Mouse (Mus musculus) gonadal fat pad, adult 2 months (tissue): Measurements from ENCODE around the gene Anks1b. TPM values are rescaled to one million over a fixed set of nuclear protein-coding genes. Genes with fewer than 3 reads are reported as not detected.

ENCODE experiments used
- DNase-seq: peaks from one replicate; pipeline ENCODE4 v3.0.0-alpha.2; 2012; ENCODE audit warnings: low read depth
- polyA plus RNA-seq: library from polyadenylated mRNA; depleted of rRNA; stranded (reverse); fragments of >200 nt; gene quantifications from 2 replicates; pipeline ENCODE4 v1.2.3, GENCODE M21; 2012

The Anks1b gene
- polyA plus RNA-seq, 1 experiment, result 4.0 TPM

GRCm38 (mm10) chr10:90376605-90377004, 503.3 kb downstream of the Anks1b start:
- no peak for DNase-seq

DNA sequence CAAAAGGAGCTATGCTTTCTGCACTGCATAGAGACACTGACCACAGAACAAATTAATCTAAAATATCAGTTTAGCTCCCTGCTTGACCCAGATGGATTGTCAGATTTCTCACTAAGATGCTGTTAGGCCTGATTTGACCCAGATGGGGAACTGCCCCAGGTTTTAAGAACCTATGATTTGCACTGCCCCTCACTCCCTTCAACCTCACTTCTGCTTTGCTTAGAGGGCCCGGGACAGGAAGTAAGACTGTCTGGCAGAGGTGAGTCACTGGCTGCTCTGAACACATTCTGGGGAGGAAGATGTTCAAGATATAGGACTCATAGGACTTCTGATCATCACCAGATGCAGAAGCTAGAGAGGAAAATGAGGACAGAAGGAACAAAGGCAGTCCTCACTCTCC, 506.8 kb downstream of the Anks1b start:
- DNase-seq, result no peak

DNA sequence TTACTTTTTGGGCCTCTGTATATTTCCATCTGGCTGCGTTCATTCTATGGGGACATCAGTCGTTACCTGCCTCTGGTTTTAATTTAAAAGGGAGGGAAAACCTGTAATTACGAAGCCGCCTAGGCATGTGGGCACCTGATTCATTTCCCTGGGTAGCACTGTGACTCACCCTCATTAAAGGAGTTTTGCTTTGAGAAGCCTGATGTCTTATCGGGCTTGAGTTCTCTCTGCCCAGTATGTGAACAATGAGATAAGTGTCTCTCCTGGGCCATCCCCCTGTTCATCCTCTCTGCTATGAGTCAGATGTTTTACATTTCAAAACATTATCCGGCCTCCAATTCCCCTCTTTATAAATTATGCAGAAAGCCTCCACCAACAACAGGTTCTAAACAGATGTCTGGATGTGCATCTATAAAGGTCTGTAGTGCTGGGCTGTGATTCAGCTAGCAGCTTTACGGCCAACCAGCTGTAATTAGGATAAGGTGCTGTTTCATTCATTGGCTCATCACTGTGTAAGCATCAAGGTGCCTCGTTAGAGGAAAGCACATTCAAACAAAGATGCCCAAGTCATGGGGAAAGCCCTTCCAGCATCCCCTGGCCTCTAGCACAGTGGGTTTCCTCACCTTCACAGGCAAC, 507.5 kb downstream of the Anks1b start:
- DNase-seq, result no peak

- no peak for DNase-seq
Measured at GRCm38 (mm10) chr10:90400382-90400781, 527.1 kb downstream of the Anks1b start.

GRCm38 (mm10) chr10:90408484-90408883, 535.2 kb downstream of the Anks1b start:
- DNase-seq, result no peak

- no peak for DNase-seq
Measured at GRCm38 (mm10) chr10:90431527-90431926, 558.2 kb downstream of the Anks1b start.

DNA sequence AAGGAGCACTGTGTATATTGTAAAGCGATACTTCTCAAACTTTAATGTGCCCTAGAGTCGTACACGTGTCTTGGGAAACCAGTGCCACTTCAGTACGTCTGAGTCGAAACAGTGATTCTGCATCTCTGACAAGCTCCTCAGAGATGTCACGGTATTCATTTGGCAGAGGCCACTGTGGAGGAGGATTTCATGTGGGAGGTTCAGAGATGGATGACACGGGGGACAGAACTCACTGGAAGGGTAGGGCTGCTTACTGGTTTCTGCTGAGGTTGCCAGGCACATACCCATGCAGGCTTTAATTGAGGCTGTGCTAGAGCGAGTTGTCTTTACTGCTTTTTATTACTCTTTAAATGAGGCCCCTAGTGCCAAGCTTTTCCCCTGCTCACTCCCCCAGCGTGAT, 558.7 kb downstream of the Anks1b start:
- no peak for DNase-seq

DNA sequence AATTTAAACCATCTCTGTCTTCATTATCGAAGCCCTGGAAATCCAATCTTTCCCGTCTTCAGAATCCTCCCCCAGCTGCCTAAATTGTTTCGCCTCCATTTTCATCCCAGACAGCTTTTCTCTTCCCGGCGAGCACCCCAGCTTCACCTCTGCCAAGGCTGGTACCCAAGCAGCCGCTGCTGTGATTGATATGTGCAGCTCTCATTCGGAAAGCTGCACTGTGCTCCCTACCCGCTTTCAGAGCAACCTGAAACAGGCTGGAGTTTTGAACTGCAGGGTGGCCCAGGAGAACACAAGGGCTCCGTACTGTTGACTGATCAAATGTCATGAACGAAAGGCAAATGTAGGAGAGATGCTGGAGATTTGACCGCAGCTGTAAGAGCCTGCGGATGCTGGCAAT, 559.2 kb downstream of the Anks1b start:
- DNase-seq, result no peak

DNA sequence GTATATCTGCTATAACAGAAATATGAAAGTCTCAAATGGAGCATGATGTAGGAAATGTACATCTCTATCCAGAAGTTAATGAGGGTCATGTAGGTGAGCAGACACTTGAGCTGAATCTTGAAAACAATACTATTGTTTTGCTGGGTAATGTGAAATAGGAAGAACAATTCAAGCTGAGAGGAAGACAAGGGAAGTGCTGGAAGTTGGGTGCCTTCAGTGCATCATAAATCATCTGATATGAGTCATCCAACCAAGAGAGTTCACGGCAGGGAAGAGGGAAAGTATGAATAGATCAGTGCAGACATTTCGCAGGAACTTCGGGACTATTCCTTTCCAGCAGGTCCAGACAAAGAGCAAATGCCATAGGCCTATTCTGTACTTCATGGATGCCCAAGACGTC, 567.7 kb downstream of the Anks1b start:
- DNase-seq, result no peak

GRCm38 (mm10) chr10:90441656-90442055, 568.3 kb downstream of the Anks1b start:
- no peak for DNase-seq

DNA sequence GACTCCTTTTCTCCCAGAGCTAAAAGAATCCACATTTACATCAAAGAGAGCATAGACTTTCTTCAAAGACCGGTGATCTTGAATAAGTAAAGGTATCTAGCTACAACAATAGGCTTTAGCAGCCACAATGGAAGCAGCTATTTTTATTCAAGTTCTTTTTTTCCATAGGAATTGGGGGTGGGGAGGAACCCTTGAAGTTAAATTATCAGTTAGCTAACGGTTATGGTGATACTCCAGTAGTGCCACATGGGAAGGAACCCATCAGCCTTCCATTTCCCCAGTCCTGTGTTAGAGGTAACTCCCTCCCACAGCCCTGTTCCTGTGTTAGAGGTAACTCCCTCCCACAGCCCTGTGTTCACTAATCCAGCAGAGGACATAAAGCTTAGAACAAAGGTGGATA, 591.6 kb downstream of the Anks1b start:
- no peak for DNase-seq

DNA sequence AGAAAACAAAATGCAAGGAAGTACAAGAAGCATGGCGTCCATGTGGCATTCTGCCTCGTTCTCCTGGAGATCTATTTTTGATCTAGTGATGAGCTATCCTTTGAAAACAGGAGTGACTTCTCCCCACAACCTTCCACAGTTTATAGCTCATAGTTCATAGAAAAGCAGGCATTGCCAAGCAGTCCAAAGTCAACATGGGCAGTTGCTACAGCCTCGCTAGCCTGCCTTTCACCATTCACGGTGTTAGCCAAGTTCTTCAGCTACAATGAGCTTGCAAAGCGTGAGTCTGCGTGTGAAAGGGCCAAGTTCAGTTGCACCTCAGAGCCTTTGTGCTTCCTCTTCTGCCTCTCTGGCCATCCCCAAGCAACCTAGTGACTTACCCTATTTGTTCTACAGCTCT, 592.1 kb downstream of the Anks1b start:
- no peak for DNase-seq

- no peak for DNase-seq
Measured at GRCm38 (mm10) chr10:90467546-90467945, 594.2 kb downstream of the Anks1b start.

DNA sequence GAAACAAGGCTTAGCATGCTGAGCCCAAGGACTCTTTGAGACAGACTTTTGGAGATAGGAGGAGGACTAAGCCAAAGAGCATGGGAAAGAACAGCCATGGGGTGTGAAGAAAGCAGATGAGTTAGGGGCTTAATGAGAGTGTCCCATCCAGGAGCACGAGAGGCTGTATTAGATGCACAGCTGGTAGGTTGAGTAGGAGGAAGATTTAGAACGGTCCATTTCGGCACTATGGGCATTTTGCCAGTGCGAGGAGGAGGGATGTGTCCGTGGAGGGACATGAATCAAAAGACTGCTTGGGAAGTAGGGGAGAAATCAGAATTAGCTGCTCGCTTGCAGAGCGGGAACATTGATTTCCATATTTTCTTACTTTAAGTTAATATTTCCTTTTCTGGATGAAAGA, 620.1 kb downstream of the Anks1b start:
- DNase-seq, result no peak

DNA sequence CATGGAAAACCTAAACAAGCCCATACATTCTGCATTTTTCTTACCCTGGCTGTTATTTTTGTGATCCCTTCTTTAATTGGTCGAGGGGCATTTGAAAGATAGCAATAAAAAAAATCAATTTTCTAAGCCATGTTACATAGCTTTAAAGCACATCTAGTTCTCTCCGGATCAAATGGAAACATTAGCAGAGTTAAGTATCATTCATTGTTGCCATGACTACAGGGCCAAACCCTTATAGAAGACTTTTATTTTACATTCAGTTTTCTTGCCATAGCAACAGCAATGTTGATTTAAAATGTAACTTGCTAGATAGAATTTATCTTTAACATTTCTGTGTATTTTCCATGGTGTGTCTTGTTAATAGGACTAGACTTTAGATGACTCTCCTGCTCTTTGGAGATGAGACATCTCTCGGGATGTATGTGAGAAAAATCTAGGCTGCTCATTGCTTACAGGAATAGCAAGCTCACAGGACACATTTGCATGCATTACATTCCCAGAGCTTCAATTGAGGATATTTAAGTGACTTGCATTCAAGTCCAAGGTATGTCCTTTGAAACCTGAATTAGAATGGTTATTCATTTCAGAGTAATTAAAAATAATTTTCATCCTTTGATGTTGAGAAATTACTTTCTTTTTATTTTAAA, 620.8 kb downstream of the Anks1b start:
- no peak for DNase-seq

DNA sequence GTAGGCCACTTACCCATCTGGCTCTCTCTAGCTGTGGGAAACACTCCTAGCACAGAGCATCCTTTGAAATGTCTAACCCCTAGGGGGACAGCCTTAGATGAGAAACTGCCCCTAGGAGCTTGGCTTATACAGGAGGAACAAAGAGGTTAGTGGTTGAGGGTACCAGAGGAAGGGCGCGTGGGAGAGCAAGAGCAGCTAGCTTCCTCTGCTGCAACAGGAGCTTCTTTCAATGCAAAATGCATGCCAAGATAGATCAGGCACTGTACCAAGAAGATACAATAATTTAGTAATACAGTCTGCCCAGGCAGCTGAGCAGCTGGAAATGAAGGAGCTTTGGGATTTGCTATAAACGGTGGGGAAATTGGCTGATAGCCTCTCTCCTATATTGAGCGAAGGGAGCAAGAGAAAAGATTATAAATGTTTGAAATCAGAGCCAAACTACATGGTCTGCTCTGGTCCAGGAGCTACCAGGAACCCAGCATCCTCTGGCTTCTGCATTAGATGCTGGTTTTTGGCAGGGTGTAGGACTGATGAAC, 621.7 kb downstream of the Anks1b start:
- DNase-seq, result no peak

DNA sequence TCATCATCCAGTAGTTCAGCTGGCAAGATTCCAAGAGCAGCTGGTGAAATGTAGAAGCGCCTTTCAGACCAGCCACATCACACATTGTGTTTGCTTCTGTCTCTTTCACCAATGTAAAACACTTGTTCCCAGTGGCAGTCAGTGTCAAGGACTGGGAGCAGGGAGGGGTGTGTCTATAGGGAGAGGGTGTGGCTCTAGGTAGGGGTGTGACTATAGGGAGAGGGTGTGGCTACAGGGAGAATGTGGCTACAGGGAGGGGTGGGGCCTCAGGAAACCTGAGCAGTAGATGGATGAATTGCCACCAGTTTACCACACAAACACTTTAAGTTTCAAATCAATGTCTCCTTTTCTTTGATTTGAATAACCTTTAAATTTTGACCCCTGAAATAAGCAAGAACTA, 634.3 kb downstream of the Anks1b start:
- DNase-seq, result no peak

GRCm38 (mm10) chr10:90512801-90513200, 639.5 kb downstream of the Anks1b start:
- DNase-seq, result no peak

- DNase-seq, result no peak
Measured at GRCm38 (mm10) chr10:90531813-90532212, 658.5 kb downstream of the Anks1b start.

GRCm38 (mm10) chr10:90535370-90535769, 662.1 kb downstream of the Anks1b start:
- DNase-seq, result no peak

DNA sequence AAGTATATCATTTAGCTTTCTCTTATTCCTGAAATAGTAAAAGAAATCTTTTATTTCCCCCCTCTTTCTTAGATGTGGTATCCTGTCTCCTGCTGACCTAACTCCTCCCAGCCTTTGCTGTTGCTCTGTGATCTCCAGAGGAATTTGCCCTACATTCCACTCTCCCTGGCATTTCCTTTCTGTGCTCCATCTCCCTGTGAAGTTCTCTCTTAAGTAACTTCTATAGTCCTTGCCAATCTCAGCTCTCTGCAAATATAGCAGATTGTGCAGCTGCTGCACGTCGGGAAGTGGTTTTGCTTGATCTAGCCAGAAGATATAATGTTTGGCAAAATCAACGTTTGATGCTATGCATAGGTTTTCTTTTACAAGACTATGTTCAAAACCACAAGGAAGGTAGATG, 673.3 kb downstream of the Anks1b start:
- no peak for DNase-seq

GRCm38 (mm10) chr10:90562906-90563305, 689.6 kb downstream of the Anks1b start:
- DNase-seq, result no peak
